Mouse (Mus musculus) naive thymus-derived CD4-positive, alpha-beta T cell, adult 5 months (primary cell): ENCODE data around the gene Olfr293. TPM values are rescaled to one million over a fixed set of nuclear protein-coding genes. Genes with fewer than 3 reads are reported as not detected.

Experiments used
- polyA plus RNA-seq: library from polyadenylated mRNA; unstranded; fragments of 100-300 nt; shearing (Covaris generic); gene quantifications from one replicate; pipeline ENCODE4 v1.2.1, GENCODE M21; 2017

The Olfr293 gene
- polyA plus RNA-seq = not detected

GRCm38 (mm10) chr7:86648761-86649160 is at the start of gene Olfr293:
Gene Olfr293, plus strand, starts transcription at chr7:86649061.

GRCm38 (mm10) chr7:86616543-86616942 is 32.3 kb upstream of the Olfr293 start, which contains the start of gene Olfr294:
Gene Olfr294, minus strand, starts transcription at chr7:86616643.

GRCm38 (mm10) chr7:86688030-86688429 is 39.2 kb downstream of the Olfr293 start, which contains the start of gene Olfr292:
Gene Olfr292, plus strand, starts transcription at chr7:86688330.

Other genes with a start within 250 kb of the Olfr293 start
- gene Olfr301, start 245.2 kb upstream of the Olfr293 start, polyA plus RNA-seq = not detected
- gene Olfr299, start 189.1 kb upstream of the Olfr293 start, polyA plus RNA-seq = not detected
- gene Olfr298, start 156.6 kb upstream of the Olfr293 start, polyA plus RNA-seq = not detected
- gene Olfr297, start 129.1 kb upstream of the Olfr293 start, polyA plus RNA-seq = not detected
- gene Olfr295, start 65.2 kb upstream of the Olfr293 start, polyA plus RNA-seq = 0.06 TPM
- not detected for gene Olfr294, start 32.4 kb upstream of the Olfr293 start, polyA plus RNA-seq
- not detected for gene Olfr292, start 39.3 kb downstream of the Olfr293 start, polyA plus RNA-seq
- not detected for gene Folh1, start 126.9 kb downstream of the Olfr293 start, polyA plus RNA-seq
- 0.15 TPM for gene Vmn2r77, start 146.0 kb downstream of the Olfr293 start, polyA plus RNA-seq